Mouse (Mus musculus) thymus, adult 2 months (tissue): ENCODE results near the gene Vwa7.

Experiments
- CTCF ChIP-seq: fragments of 200-500 bp; IDR thresholded peaks from 2 replicates; pipeline ENCODE4 v1.5.1; 2012; ENCODE audit warnings: mild to moderate bottlenecking, control low read depth, low read length, moderate library complexity, borderline replicate concordance; ENCODE audit not compliant: control insufficient read depth, poor library complexity, insufficient read depth; ENCODE audit errors: extremely low read depth
- POLR2A ChIP-seq: fragments of 200-500 bp; IDR thresholded peaks from 2 replicates; pipeline ENCODE4 v1.6.1; 2012; ENCODE audit warnings: mild to moderate bottlenecking, low read length, control low read depth, moderate library complexity; ENCODE audit not compliant: control insufficient read depth, poor library complexity, insufficient read depth; ENCODE audit errors: extremely low read depth

DNA sequence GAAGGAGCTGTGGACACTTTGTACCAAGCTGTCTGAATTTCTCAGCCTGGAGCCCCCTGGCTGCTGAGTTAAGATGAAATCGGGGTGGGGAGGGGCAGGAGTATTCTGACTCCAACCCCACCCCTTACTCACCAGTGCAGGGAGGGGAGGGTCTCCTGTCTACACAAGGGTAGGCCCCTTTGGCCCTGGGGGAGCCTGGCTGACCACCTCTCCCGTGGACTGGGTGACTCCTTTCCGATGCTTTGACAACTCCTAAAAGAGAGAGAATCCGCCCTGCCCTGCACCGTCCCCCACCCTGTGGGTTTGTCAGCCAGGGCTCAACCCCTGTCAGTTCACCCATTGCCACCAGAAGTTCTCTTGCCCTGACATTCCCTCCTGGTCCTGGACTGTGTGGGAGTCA lies 9.8 kb downstream of the Vwa7 start:
- TF ChIP-seq POLR2A (no peak), CTCF (no peak)
